Mouse (Mus musculus): ENCODE measurements around the gene Mcrip1.

GRCm38 (mm10) chr11:120497436-120497835 lies 52.1 kb downstream of the Mcrip1 start:
- no peak for TF ChIP-seq CTCF (IDR thresholded peaks at IDR 0.05; ENCODE audit: borderline replicate concordance, control insufficient read depth, extremely low read depth, insufficient read depth, low read length, poor library complexity)
- TF ChIP-seq POLR2A (IDR thresholded peaks at IDR 0.05; ENCODE audit: control insufficient read depth, extremely low read depth, insufficient read depth, low read length, poor library complexity), result no peak

Data from thymus, adult 2 months (tissue).